Mouse (Mus musculus): ENCODE measurements around the gene Ms4a4b.
"Not testable (repeated sequence)": the region's sequence is repeated elsewhere in the genome, so short reads cannot be mapped to it uniquely, and the experiment has no call there.

Ms4a4b gene

DNA sequence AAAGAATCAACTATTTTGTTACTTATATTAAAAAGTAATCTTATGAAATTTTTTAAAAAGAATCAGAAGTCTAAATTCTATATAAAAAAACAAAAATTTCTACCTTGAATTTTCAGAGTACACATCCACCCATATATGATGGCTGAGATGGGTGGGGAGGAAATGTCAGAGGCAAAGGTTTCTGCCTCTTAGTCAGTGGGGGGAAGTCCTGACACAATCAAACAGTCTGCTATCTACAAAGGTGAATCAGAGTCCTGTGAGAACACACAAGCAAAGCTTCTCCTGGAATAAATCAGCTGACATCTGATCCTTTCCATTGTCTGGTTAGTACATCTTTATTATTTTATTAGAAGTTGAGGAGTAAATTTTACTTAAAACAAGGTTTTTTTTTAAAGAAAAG is at the start of gene Ms4a4b:
TSS of gene Ms4a4b (plus strand) at position 216 of the 400 bp plus-strand sequence.
- no peak for DNase-seq (ENCODE audit: low read depth, low spot score)

DNA sequence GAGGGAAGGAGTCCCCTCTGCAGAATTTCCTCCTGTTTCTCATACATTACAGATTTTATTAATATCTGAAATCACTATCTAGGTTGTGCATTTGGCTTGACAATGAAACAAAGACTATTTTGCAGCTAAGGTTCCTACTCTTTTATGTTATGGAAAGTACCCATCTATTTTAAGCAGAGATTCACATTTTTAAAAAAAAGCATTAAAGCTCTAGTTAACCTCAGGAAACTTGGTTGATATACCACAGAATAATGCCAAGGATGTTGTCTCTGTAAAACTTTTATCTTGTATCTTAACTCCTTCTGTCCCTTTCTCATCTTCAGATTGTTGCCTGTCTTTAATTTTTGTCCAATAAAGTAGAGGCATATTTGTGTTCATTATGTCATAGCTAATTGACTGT is 47.6 kb upstream of the Ms4a4b start:
- DNase-seq (ENCODE audit: low read depth, low spot score) = no peak

DNA sequence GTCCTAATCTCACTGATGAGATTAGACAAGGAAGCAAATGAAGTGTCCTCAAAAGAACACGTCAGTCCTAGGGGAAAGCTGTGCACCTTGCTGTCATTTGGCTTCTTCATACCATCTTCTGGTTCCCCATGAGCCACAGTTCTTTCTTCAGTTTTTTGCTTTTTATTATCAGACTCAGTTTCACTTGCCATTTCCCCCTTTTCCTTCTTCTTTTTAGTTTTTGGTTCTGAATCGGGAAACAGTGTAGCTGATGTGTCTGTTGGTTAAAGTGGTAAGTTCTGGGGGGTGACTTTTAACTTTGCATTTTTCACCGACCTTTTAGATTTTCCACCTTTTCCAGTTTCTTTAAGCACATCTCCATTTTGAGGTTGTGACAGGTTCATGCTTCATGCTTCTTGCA is 38.8 kb upstream of the Ms4a4b start, which contains the start of gene Ms4a4c:
TSS of gene Ms4a4c (plus strand) at position 244 of the 400 bp plus-strand sequence.
- DNase-seq (ENCODE audit: low read depth, low spot score) = no peak

DNA sequence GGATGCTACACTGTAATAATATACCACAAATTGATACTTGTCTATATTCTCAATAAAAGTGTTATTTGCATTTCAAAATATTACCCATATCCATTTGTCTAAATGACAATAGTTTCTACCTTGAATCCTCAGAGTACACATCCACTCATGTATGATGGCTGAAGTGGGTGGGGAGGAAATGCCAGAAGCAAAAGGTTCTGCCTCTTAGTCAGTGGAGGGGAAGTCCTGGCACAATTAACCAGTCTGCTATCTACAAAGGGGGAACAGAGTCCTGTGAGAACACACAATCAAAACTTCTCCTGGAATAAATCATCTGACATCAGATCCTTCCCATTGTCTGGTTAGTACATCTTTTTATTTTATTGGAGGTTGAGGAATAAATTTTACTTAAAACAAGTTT is 35.9 kb upstream of the Ms4a4b start:
- no peak for DNase-seq (ENCODE audit: low read depth, low spot score)

DNA sequence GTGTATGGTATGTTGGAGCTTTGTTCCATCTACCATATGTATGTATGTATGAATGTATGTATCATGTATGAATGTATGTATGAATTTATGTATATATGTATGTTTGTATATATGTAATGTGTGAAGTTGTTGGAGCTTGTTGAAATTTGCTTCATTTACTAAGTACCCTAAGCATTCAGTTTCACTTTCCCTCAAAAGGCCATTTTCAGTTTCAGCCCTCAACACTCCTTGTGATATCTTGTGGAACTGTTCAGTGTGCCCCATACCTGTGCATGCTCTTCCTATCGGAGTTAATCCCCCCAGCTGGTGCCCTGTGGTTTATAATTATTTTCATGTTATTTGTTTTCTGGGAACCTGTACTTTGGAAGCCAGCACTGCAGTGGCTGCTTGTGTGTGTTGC is 34.8 kb upstream of the Ms4a4b start:
- no peak for DNase-seq (ENCODE audit: low read depth, low spot score)

- no peak for DNase-seq (ENCODE audit: low read depth, low spot score)
These were observed 31.7 kb upstream of the Ms4a4b start for GRCm38 (mm10) chr19:11411640-11412039.

GRCm38 (mm10) chr19:11414084-11414483 is 29.3 kb upstream of the Ms4a4b start:
- no peak for DNase-seq (ENCODE audit: low read depth, low spot score)

DNA sequence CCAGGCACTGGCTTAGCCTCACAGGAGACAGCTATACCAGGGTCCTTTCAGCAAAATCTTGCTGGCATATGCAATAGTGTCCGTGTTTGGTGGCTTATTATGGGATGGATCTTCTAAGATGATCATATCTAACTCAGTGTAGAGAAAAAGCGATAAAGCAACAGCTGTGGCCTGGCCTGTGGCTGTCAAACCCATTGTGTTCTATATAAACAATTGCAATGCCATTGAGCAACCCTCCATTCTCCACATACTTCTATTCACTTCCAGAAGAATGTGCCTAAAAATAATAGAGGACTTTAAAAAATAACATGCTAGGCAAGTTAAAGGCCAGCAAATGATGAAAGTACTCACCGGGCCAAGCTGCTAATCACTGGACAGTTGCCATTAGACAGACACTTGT is 27.8 kb upstream of the Ms4a4b start:
- DNase-seq (ENCODE audit: low read depth, low spot score) = no peak

DNA sequence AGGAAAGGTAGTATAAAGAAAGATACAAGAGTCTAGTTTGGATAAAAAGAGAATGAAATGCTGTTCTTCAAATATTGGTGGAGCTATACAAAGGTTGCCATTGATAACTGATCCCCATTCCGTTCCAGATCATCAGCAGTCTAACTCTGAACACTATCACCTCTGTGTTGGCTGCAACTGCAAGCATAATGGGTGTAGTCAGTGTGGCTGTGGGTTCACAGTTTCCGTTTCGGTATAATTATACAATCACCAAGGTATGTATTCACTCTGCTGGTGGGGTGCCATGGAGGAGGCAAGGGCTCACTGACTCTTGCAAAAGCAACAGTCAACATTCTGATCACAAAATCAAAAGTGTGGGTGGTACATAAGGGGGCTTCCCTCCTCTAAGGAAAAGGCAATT is 24.5 kb upstream of the Ms4a4b start:
- not testable (repeated sequence) for DNase-seq (ENCODE audit: low read depth, low spot score)

DNA sequence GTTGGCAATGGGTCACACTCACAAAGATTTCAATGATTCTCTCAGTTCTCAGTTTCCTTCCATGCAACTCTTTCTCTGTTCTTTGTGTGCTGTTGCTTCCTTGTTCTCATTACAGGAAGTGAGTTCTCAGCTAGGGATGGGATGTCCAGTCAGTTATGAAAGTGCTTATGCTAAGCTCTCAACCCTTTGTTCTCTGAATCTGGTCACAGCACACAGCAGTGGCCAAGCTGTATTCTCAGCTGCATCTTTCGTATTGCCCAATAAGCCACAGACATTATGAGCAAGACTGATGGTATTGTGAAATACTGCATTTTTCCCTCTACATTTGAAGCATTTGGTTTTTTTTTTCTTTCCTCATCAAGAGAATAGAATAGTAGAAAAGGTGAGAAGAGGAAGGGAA is 12.1 kb upstream of the Ms4a4b start:
- not testable (repeated sequence) for DNase-seq (ENCODE audit: low read depth, low spot score)

GRCm38 (mm10) chr19:11435058-11435834 is 8.1 kb upstream of the Ms4a4b start:
- no peak for DNase-seq (ENCODE audit: low read depth, low spot score)

GRCm38 (mm10) chr19:11443964-11444363 is 611 bp downstream of the Ms4a4b start:
- no peak for DNase-seq (ENCODE audit: low read depth, low spot score)

DNA sequence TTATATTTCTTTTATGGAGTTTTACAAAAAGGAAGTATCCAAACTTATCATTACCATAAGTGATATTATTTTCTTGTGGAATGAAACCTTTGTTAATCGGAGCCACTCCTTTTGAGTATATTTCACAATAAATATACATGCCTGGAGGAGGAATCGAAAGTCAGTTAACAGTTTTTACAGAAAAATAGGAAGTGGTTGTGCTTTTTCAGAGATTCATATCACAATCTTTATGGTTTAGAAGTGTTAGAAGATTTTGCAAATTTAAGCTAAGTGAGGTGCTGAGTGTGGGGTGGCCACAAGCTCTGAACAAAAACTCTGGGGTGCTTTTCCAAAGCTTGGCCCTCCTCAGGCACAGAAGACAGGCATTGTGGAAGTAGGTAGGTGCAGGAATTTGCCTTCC is 3.9 kb downstream of the Ms4a4b start:
- DNase-seq (ENCODE audit: low read depth, low spot score) = no peak

GRCm38 (mm10) chr19:11459041-11459440 is 15.7 kb downstream of the Ms4a4b start:
- not testable (repeated sequence) for DNase-seq (ENCODE audit: low read depth, low spot score)

GRCm38 (mm10) chr19:11464795-11465194 is 21.4 kb downstream of the Ms4a4b start:
- DNase-seq (ENCODE audit: low read depth, low spot score) = not testable (repeated sequence)

DNA sequence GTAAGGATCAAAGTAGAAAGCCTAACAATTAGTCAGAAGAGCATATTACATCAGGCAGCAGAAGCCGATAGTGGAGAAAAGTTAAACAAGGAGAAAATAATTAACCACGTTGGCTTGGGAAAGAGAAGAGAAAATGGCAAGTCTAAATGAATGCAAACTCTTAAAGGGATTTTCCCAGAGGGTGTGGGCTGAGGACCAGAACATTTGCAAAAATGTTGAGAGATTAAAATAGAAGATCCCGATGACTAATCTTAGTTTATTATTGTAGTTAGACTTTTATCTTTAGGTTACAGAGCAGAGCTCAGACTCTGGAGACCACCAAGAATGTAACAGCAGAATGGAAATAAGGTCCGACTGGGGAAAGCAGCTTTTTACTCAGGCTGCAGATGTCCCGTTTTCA is 23.1 kb downstream of the Ms4a4b start:
- no peak for DNase-seq (ENCODE audit: low read depth, low spot score)

DNA sequence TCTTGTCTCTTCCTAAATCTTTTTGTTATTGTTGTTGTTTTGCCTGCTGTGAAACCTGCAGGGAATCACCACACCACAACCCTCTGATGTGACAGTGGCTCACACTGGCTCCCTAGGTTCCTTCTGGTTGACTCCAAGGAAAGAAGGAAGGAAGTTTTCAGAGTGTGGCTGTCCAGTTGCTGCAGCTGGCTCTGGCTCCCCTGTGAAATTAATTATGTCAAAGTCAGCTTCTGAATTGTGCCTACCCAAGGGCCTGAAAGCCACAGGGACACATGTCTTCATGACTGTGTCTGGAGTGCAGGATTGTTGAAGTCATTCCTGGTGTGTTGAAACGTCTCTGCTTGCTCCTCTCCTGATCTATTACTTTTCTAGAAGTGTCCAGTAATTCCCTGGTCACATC is 25.0 kb downstream of the Ms4a4b start:
- DNase-seq (ENCODE audit: low read depth, low spot score) = not testable (repeated sequence)

DNA sequence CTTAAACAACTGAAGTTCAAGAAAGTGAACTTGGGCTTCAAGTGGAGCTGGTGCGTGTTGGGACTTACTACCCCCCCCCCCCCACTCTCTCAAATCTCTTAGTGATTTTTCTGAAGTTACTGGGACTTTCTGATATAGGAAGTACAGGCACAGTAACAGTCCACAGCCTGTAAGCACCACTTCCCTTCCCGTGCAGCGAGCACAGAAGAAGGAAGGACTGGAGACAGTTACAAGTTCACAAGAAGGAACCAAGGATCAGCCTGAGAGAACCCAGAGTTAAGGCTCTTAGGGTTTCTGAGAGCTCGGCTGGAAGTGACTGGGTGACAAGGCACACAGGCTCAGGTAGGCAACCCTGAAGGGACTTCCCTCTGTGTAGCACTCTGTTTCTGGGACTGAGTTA is 25.9 kb downstream of the Ms4a4b start, which contains the start of gene Ms4a6c:
TSS of gene Ms4a6c (plus strand) at position 152 of the 400 bp plus-strand sequence.
- not testable (repeated sequence) for DNase-seq (ENCODE audit: low read depth, low spot score)

- no peak for DNase-seq (ENCODE audit: low read depth, low spot score)
These were observed 36.4 kb downstream of the Ms4a4b start for GRCm38 (mm10) chr19:11479714-11480113.

DNA sequence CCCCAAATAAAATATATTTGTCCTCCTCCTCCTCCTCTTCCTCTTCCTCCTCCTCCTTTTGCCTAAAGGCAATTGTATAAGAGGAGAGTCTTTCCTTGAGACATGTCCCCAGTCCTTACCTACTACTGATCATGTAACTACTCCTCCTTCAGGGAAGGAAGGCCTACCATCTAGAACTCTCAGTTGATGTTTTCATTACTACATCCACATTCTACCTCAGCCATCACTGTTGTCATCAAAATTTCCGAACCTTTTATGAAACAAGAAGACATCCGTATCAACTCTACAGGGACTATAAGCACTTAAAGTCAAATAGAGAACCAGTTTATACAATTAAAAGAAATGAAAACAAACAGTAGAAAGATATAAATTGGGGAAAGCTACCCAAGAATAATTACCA is 39.3 kb downstream of the Ms4a4b start:
- DNase-seq (ENCODE audit: low read depth, low spot score) = no peak

DNA sequence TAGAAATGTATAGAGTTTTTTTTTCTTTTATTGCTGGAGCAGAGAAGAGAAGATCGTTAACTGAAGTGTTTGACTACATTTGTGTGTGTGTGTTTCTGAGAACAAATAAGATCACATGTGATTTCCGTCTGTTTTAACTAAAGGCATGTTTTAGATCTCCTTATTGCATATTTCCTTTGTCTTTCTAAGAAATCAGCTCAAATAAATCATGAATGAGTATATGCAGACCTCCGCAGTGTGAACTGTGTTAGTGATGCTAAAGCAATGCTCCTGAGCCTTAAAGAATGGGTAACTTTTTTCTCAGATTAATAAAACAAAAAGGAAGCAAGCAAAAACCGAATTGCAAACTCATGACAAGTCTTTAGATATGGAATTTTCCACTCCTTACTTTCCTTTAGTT is 40.6 kb downstream of the Ms4a4b start:
- no peak for DNase-seq (ENCODE audit: low read depth, low spot score)

- no peak for DNase-seq (ENCODE audit: low read depth, low spot score)
These were observed 41.0 kb downstream of the Ms4a4b start for GRCm38 (mm10) chr19:11484388-11484787.

DNA sequence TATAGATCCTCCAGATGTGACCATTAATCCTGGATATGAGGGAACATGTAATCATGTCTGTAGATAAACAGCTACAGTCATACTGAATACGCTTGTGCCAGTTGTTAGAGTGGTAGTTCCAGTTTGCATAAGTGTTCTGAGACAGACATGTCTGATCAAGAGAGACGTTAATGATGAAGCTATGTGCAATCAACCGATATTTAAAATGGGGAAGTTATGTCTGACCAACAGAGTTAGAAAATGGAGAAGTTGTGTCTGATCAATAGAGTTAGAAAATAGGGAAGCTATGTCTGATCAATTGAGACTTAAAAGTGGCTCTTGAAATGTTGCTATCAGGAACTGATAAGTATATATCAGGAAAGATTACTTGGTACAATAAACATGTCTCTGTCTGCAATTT is 41.9 kb downstream of the Ms4a4b start:
- DNase-seq (ENCODE audit: low read depth, low spot score) = no peak

- no peak for DNase-seq (ENCODE audit: low read depth, low spot score)
These were observed 42.4 kb downstream of the Ms4a4b start, which contains the start of gene Gm8369 for GRCm38 (mm10) chr19:11485746-11486145. Gm8369 (plus strand) TSS chr19:11485938.

Data from c-Kit-negative CD71-positive TER-119-positive erythroid progenitor cells, embryonic 14.5 days (primary cell).